Mouse (Mus musculus) neural tube, postnatal 0 days (tissue): ENCODE results near the gene Vmn2r124. TPM values are rescaled to one million over a fixed set of nuclear protein-coding genes. Genes with fewer than 3 reads are reported as not detected.

ENCODE experiments used
- polyA plus RNA-seq: library from polyadenylated mRNA; unstranded; fragments of >200 nt; fragmentation: Nextera tagmentation; extraction: Ambion mirVana; gene quantifications from 2 replicates; pipeline ENCODE4 v1.2.1, GENCODE M21; 2015

The Vmn2r124 gene
- not detected in 2 replicates for polyA plus RNA-seq

GRCm38 (mm10) chr17:18049124-18049523 is at the start of gene Vmn2r124:
TSS of gene Vmn2r124 (plus strand) at chr17:18049424.

DNA sequence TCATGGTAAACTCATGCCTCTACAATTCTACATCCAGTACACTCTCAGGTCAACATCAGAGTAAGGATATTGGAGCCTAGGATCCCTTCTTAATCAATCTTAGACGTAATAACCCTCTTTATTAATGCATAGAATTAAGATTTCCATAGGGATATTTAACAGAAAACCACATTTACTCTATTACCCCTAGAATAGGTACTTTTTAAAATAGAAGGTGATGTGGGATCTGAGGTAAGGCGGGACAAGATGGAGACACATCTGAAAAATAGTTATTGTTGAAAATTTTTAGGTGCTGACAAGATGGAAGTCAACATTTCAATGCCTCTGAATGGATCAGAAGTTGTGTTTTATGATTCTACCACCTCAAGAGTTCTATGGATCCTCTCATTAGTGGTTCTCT is 27.8 kb upstream of the Vmn2r124 start, which contains the start of gene Fpr-rs4:
Gene Fpr-rs4, plus strand, starts transcription at position 301 of the 400 bp plus-strand sequence.

GRCm38 (mm10) chr17:18084716-18085115 is 35.5 kb downstream of the Vmn2r124 start, which contains the start of gene Vmn2r91:
TSS of gene Vmn2r91 (plus strand) at chr17:18085016.

Other genes starting within 250 kb of the Vmn2r124 start
- 19.3 and 25.4 TPM in 2 replicates for gene Spaca6, start 222.3 kb upstream of the Vmn2r124 start, polyA plus RNA-seq
- gene Has1, start 194.2 kb upstream of the Vmn2r124 start, polyA plus RNA-seq = 2.5 and 2.6 TPM in 2 replicates
- gene Fpr1, start 165.5 kb upstream of the Vmn2r124 start, polyA plus RNA-seq = 0.72 TPM in 1 of 2 replicates, not detected in the other
- 0.41 and 1.1 TPM in 2 replicates for gene Fpr2, start 161.6 kb upstream of the Vmn2r124 start, polyA plus RNA-seq
- not detected in 2 replicates for gene Fpr3, start 161.6 kb upstream of the Vmn2r124 start, polyA plus RNA-seq
- gene Fpr-rs4, start 27.7 kb upstream of the Vmn2r124 start, polyA plus RNA-seq = not detected in 2 replicates
- not detected in 2 replicates for gene Vmn2r91, start 35.6 kb downstream of the Vmn2r124 start, polyA plus RNA-seq
- gene Vmn2r92, start 102.5 kb downstream of the Vmn2r124 start, polyA plus RNA-seq = not detected in 2 replicates
- not detected in 2 replicates for gene Vmn2r94, start 228.3 kb downstream of the Vmn2r124 start, polyA plus RNA-seq
- not detected in 2 replicates for gene Vmn2r93, start 248.7 kb downstream of the Vmn2r124 start, polyA plus RNA-seq